Mouse (Mus musculus): ENCODE results near the gene Gm9903.
A peak's percentile ranks its signal among the peaks of the same experiment; 100 is the strongest.

Gene Gm9903

GRCm38 (mm10) chr5:33629301-33629987 lies at the start of gene Gm9903, which contains the start of gene Fam53a:
Gene Gm9903 (plus strand): TSS chr5:33629925.
Gene Fam53a (minus strand): TSS chr5:33629635.
- peak; percentile 99 to 100 for DNase-seq (ENCODE audit: low spot score in 2 of 2)

- no peak for DNase-seq (ENCODE audit: low spot score in 2 of 2)
Measured at GRCm38 (mm10) chr5:33580336-33580735, 49.4 kb upstream of the Gm9903 start.

- no peak for DNase-seq (ENCODE audit: low spot score in 2 of 2)
Measured at GRCm38 (mm10) chr5:33587498-33588058, 42.1 kb upstream of the Gm9903 start.

- no peak for DNase-seq (ENCODE audit: low spot score in 2 of 2)
Measured at GRCm38 (mm10) chr5:33588066-33588465, 41.7 kb upstream of the Gm9903 start.

GRCm38 (mm10) chr5:33589221-33589888 lies 40.4 kb upstream of the Gm9903 start:
- peak; percentile 48 to 55 for DNase-seq (ENCODE audit: low spot score in 2 of 2)

- no peak for DNase-seq (ENCODE audit: low spot score in 2 of 2)
Measured at GRCm38 (mm10) chr5:33593620-33594019, 36.1 kb upstream of the Gm9903 start.

GRCm38 (mm10) chr5:33605314-33605713 lies 24.4 kb upstream of the Gm9903 start:
- DNase-seq (ENCODE audit: low spot score in 2 of 2): no peak

GRCm38 (mm10) chr5:33606631-33607030 lies 23.1 kb upstream of the Gm9903 start:
- no peak for DNase-seq (ENCODE audit: low spot score in 2 of 2)

GRCm38 (mm10) chr5:33607434-33607833 lies 22.3 kb upstream of the Gm9903 start:
- no peak for DNase-seq (ENCODE audit: low spot score in 2 of 2)

GRCm38 (mm10) chr5:33609226-33609625 lies 20.5 kb upstream of the Gm9903 start:
- no peak for DNase-seq (ENCODE audit: low spot score in 2 of 2)

- DNase-seq (ENCODE audit: low spot score in 2 of 2): no peak
Measured at GRCm38 (mm10) chr5:33611795-33612194, 17.9 kb upstream of the Gm9903 start.

- no peak for DNase-seq (ENCODE audit: low spot score in 2 of 2)
Measured at GRCm38 (mm10) chr5:33614391-33614790, 15.3 kb upstream of the Gm9903 start.

- DNase-seq (ENCODE audit: low spot score in 2 of 2): no peak
Measured at GRCm38 (mm10) chr5:33622671-33623070, 7.1 kb upstream of the Gm9903 start.

GRCm38 (mm10) chr5:33623766-33624165 lies 6.0 kb upstream of the Gm9903 start:
- DNase-seq (ENCODE audit: low spot score in 2 of 2): no peak

- DNase-seq (ENCODE audit: low spot score in 2 of 2): no peak
Measured at GRCm38 (mm10) chr5:33627968-33628367, 1.8 kb upstream of the Gm9903 start.

- peak; percentile 15 to 25 for DNase-seq (ENCODE audit: low spot score in 2 of 2)
Measured at GRCm38 (mm10) chr5:33628820-33629300, 865 bp upstream of the Gm9903 start.

- no peak for DNase-seq (ENCODE audit: low spot score in 2 of 2)
Measured at GRCm38 (mm10) chr5:33630061-33630460, 336 bp downstream of the Gm9903 start.

- DNase-seq (ENCODE audit: low spot score in 2 of 2): no peak
Measured at GRCm38 (mm10) chr5:33630615-33631014, 890 bp downstream of the Gm9903 start.

- DNase-seq (ENCODE audit: low spot score in 2 of 2): no peak
Measured at GRCm38 (mm10) chr5:33632526-33632925, 2.8 kb downstream of the Gm9903 start.

- no peak for DNase-seq (ENCODE audit: low spot score in 2 of 2)
Measured at GRCm38 (mm10) chr5:33635361-33635760, 5.6 kb downstream of the Gm9903 start.

GRCm38 (mm10) chr5:33637606-33638350 lies 8.1 kb downstream of the Gm9903 start:
- DNase-seq (ENCODE audit: low spot score in 2 of 2): no peak

GRCm38 (mm10) chr5:33638826-33639225 lies 9.1 kb downstream of the Gm9903 start:
- no peak for DNase-seq (ENCODE audit: low spot score in 2 of 2)

Measured in frontal cortex, postnatal 25 days (tissue).